Mouse (Mus musculus) forebrain, embryonic 10.5 days (tissue): Measurements from ENCODE around the gene Pigg. TPM values are rescaled to one million over a fixed set of nuclear protein-coding genes. Genes with fewer than 3 reads are reported as not detected.
"Not testable (repeated sequence)": the region's sequence is repeated elsewhere in the genome, so short reads cannot be mapped to it uniquely, and the experiment has no call there.

Experiments used
- DNase-seq: peaks from one replicate; pipeline ENCODE4 v3.0.0-alpha.2; 2017; ENCODE audit warnings: low spot score; ENCODE audit errors: extremely low spot score
- H3K27ac ChIP-seq: fragments of 300-500 bp; sonication (generic); 2 replicates; pipeline ENCODE4 v1.5.1; 2016; ENCODE audit warnings: mild to moderate bottlenecking
- H3K27me3 ChIP-seq: fragments of 300-500 bp; sonication (generic); 2 replicates; pipeline ENCODE4 v1.6.1; 2016; ENCODE audit warnings: mild to moderate bottlenecking; ENCODE audit not compliant: poor library complexity, severe bottlenecking
- H3K36me3 ChIP-seq: fragments of 300-500 bp; sonication (generic); replicated peaks from 2 replicates; pipeline ENCODE4 v1.6.1; 2016; ENCODE audit warnings: mild to moderate bottlenecking, moderate library complexity
- H3K4me1 ChIP-seq: fragments of 300-500 bp; sonication (generic); 2 replicates; pipeline ENCODE4 v1.6.1; 2016
- H3K4me3 ChIP-seq: fragments of 300-500 bp; sonication (generic); 2 replicates; pipeline ENCODE4 v1.5.1; 2016; ENCODE audit warnings: mild to moderate bottlenecking, moderate library complexity
- H3K9me3 ChIP-seq: fragments of 300-500 bp; sonication (generic); 2 replicates; pipeline ENCODE4 v1.6.1; 2016; ENCODE audit warnings: mild to moderate bottlenecking, moderate library complexity
- WGBS: fragments of 180-500 bp; shearing (Covaris S2); methylation state at CpG from one replicate; pipeline ENCODE4 v1.1.7; 2016; 5-methylcytosine and 5-hydroxymethylcytosine counted together
- polyA plus RNA-seq: library from polyadenylated mRNA; unstranded; fragments of >200 nt; fragmentation: Nextera tagmentation; extraction: Ambion mirVana; gene quantifications from 2 replicates; pipeline ENCODE4 v1.2.1, GENCODE M21; 2016

The Pigg gene
- polyA plus RNA-seq = 7.9 and 8.9 TPM in 2 replicates

DNA sequence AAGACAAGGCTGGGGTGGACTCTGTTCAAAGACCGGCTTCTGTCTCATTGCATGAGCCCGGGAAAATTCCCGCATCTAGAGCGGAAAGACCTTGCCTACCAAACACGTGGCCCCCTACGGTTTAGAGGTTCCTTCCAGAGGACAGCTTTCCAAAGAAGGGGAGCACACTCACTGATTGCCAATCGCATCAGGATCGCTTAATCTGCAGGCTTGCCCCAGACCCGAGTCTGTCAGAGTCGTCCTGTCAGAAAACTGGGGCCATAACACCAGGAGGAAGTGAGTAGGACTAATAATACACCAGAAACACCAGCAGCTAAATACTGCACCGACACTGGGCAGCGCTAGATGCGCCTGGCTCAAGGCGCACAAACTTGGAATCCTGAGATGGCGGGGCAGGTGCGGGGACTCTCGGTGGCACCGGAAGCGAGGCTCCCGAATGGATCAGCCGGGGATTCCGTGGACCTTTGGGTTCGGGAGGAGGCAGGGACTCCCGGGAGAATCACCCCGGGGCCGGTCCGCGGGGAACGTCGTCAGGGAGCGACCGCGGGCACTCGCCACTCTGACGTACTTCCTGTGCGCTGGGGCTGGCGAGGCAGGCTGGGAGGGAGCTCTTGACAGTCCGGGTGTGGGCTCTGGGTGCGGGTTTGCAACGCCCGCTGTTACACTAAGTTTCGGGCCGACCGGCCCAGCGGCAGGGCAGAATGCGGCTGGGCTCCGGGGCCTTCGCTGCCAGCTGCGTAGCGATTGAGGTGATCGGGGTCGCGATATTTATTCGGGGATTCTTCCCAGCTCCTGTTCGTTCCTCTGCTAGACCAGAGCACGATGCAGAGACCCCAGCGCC, at the start of gene Pigg:
Gene Pigg (plus strand): TSS at position 386 of the 841 bp plus-strand sequence.
- Histone ChIP-seq H3K27me3 (no peaks in the 10 kb centered on the region), H3K4me3 (peak within 1 kb of the TSS; percentile 88), H3K36me3 (peaks cover 2% of the 10 kb centered on the region), H3K4me1 (peaks cover 17% of the 10 kb centered on the region), H3K27ac (peak within 1 kb of the TSS; percentile 93), H3K9me3 (no peaks in the 10 kb centered on the region)
- peak; percentile 93 for DNase-seq
- under 1% methylated on average over 57 of the region's 57 CpGs for WGBS

DNA sequence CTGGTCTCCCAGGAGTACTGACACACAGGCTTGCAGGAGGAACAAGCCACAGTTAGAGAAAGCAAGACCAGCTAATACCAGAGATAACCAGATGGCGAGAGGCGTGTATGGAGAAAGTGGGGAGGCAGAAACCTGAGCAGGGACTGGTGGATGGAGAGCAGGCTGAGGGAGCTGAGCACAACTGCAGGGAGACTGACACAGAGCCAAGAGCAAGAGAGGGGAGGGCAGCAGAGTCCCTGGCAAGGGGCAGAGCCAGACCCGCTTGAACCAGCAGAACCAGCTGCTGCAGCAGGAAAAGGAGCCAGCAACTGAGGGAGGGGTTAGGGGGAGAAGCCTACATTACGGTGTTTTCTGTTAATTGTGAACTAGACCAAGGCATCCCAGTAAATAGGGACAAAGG, 49.7 kb upstream of the Pigg start:
- Histone ChIP-seq H3K27ac (no peak overlapping the region), H3K9me3 (no peaks in the 10 kb centered on the region), H3K36me3 (no peaks in the 10 kb centered on the region), H3K4me3 (no peak overlapping the region), H3K27me3 (no peaks in the 10 kb centered on the region), H3K4me1 (peaks cover under 1% of the 10 kb centered on the region)
- no peak for DNase-seq
- 49% methylated on average over 4 of the region's 4 CpGs for WGBS

DNA sequence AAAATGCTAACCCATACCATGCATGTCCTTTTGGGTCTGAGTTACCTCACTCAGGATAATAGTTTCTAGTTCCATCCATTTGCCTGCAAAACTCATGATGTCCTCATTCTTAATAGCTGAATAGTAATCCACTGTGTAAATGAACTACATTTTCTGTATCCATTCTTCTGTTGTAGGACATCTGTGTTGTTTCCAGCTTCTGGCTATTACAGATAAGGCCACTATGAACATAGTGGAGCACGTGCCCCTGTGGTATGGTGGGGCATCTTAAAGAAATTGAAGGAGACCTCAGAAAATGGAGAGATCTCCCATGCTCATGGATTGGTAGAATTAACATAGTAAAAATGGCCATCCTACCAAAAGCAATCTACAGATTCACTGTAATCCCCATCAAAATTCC, 48.6 kb upstream of the Pigg start:
- not testable (repeated sequence) for H3K9me3 ChIP-seq, DNase-seq, H3K4me3 ChIP-seq, H3K36me3 ChIP-seq, H3K27me3 ChIP-seq, H3K27ac ChIP-seq, H3K4me1 ChIP-seq
- WGBS = 76% methylated on average over 1 of the region's 1 CpGs

DNA sequence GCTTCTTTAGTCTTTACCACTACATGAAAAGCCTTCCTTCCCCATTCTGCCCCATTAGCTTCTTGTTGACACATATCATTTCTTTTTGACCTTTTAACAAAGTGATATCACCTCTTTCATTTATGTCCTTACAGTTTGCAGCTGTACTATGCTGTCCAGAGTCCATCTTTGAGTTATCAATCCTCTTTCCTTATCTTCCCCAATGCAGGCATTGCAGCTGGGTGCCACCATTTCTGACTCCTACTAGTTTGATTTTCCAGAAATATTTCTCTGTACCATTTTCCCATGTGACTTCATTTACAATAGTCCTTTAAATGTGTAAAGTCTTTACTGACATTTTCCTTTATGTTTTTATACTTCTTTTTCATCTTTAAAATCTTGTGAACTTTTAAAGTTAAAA, 45.4 kb upstream of the Pigg start:
- Histone ChIP-seq H3K27ac (no peak overlapping the region), H3K4me1 (peaks cover 30% of the 10 kb centered on the region), H3K4me3 (no peak overlapping the region), H3K27me3 (no peaks in the 10 kb centered on the region), H3K9me3 (no peaks in the 10 kb centered on the region), H3K36me3 (peaks cover 6% of the 10 kb centered on the region)
- no peak for DNase-seq

DNA sequence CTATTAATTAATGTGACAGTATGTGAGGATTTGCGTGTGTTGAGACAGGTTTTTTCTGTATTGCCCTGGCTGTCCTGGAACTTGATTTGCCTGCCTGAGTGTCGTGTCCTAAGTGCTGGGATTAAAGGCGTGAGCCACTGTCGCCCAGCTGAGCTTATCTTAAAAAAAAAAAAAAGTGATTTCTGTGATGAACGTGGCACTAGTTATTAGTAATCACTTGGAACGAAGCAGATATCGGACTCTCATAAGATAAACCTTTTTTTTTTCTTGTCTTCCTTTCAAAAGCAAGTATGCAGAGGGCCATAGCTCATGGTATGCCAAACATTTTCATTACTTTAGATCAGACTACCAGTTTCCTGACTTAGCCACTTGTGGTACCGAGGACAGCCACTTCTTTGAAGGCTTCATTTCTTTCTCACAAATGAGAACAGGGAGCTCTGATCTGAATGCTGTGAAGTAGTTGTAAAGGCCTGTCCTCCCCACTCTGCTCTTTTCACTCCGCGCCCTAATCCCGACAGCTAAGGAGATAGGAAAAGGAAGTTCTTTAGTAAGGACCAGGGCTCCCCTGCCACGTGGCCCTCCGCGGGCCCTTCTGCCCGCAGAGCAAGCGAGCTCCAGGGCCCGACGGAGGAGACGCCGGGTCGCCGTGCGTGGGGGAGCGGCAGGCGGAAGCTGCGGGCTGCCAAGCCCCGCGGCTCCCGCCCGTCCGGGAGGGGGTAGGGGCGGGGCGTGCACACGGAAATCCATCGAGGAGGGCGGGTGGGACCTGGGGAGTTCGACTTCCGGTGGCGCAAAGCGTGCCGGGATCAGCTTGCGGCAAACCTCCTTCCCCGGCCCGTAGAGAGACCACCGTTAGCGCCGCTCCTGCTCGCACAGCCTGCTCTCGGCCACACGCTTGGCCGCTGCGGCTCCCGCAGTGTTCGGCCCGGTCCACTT, 44.0 kb upstream of the Pigg start, which contains the start of gene Dr1:
Gene Dr1 (plus strand): TSS at position 771 of the 936 bp plus-strand sequence.
- 3% methylated on average over 55 of the region's 55 CpGs for WGBS

DNA sequence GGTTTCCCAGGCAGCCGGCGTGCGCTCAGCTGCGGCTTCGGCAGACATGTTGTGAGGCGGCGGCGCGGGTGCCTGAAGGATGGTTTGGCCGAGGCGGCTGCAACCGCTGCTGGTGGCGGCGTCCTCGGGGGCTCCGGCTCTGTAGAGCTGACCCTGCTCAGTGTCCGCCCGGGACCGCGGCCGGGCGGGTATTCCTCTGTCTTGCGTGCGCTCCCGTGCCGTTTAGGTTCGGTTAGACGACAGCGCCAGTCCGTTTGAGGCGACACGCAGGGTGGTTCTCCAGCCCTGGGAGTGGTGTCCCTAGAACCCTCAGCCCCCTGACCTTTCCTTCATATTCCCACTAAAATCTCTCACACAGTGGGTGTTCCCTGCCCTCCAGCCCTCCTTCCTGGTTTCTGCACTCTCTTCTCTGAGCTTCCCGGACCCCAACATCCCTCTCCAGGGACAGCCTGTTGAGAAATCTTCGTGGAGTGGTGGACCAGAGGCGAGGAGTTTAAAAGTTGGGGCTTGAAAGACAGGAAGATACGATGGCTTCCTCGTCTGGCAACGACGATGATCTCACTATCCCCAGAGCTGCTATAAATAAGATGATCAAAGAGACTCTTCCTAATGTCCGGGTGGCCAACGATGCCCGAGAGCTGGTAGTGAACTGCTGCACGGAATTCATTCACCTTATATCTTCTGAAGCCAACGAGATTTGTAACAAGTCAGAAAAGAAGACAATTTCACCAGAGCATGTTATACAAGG, 43.2 kb upstream of the Pigg start:
- Histone ChIP-seq H3K36me3 (peaks cover 28% of the 10 kb centered on the region), H3K4me1 (peaks cover 30% of the 10 kb centered on the region), H3K27me3 (no peaks in the 10 kb centered on the region), H3K27ac (peak overlapping the region; percentile 96), H3K4me3 (peak overlapping the region; percentile 94), H3K9me3 (no peaks in the 10 kb centered on the region)
- WGBS = under 1% methylated on average over 44 of the region's 44 CpGs
- no peak for DNase-seq

More for the DNA sequence above, 44.0 kb upstream of the Pigg start, which contains the start of gene Dr1:
- H3K27me3 ChIP-seq = no peaks in the 10 kb centered on the region
- peaks cover 21% of the 10 kb centered on the region for H3K36me3 ChIP-seq
- H3K27ac ChIP-seq = peak within 1 kb of the TSS; percentile 96
- H3K4me3 ChIP-seq = peak within 1 kb of the TSS; percentile 94
- no peaks in the 10 kb centered on the region for H3K9me3 ChIP-seq
- peaks cover 30% of the 10 kb centered on the region for H3K4me1 ChIP-seq
- DNase-seq = peak; percentile 89

DNA sequence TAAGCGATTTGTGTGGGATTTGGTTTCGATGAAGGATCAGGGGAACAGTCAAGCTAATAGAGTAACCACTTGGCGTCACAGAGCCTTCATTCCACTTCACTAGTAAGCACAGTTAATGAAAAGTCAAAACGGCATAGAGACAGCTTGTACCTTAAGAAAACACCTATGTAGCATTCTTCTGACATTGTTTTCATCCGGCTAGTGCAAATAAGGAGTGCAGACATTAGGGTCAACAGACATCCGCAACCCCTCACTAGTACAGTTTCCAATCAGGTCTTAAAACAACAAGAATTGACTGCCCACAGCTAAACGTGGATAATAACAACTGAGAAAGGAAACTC, 42.6 kb upstream of the Pigg start:
- Histone ChIP-seq H3K36me3 (peaks cover 30% of the 10 kb centered on the region), H3K4me1 (peaks cover 30% of the 10 kb centered on the region), H3K27me3 (no peaks in the 10 kb centered on the region), H3K9me3 (no peaks in the 10 kb centered on the region), H3K27ac (peak overlapping the region; percentile 96; the same call in 1 of the 2 replicates), H3K4me3 (peak overlapping the region; percentile 94)
- DNase-seq = no peak
- 24% methylated on average over 7 of the region's 7 CpGs for WGBS

DNA sequence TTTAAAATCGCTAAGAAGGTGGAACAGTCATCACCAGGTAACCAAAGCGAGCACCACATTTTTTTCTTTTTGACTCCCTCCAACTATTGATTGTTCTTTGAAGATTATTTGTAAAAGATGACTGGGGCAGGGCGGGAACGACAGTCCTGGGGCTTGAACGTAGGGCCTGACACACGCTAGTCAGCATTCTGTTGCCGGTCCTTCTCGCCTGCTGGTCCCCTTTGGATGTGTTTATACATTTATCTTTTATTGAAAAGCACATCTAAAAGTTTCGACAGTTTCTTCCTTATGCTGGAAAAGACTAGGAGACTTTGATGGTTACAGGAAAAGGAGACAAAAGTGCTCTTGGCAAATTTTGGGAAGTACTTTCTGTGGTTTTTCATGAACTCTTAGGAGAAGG, 42.0 kb upstream of the Pigg start:
- Histone ChIP-seq H3K36me3 (peaks cover 36% of the 10 kb centered on the region), H3K4me1 (peaks cover 30% of the 10 kb centered on the region), H3K27ac (no peak overlapping the region), H3K4me3 (peak overlapping the region; percentile 94), H3K9me3 (no peaks in the 10 kb centered on the region), H3K27me3 (no peaks in the 10 kb centered on the region)
- DNase-seq = no peak
- WGBS = 64% methylated on average over 9 of the region's 9 CpGs

DNA sequence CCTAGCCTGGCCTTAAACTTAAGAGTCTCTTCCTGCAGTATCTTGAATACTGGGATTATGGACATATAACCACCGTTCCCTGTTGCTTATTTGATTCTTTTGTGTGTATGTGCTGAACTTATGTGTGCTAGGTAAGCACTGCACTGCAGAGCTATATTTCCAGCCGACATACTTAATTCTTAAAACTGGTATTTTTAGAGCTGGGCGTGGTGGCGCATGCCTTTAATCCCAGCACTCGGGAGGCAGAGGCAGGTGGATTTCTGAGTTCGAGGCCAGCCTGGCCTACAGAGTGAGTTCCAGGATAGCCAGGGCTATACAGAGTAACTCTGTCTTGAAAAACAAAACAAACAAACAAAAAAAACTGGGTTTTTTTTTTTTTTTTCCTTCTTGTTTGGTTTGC, 41.1 kb upstream of the Pigg start:
- H3K4me3 ChIP-seq = peak overlapping the region; percentile 94
- H3K4me1 ChIP-seq = peaks cover 30% of the 10 kb centered on the region
- WGBS = 93% methylated on average over 6 of the region's 6 CpGs
- DNase-seq, H3K27ac ChIP-seq, H3K9me3 ChIP-seq, H3K27me3 ChIP-seq: not testable (repeated sequence)
- H3K36me3 ChIP-seq = peaks cover 45% of the 10 kb centered on the region

DNA sequence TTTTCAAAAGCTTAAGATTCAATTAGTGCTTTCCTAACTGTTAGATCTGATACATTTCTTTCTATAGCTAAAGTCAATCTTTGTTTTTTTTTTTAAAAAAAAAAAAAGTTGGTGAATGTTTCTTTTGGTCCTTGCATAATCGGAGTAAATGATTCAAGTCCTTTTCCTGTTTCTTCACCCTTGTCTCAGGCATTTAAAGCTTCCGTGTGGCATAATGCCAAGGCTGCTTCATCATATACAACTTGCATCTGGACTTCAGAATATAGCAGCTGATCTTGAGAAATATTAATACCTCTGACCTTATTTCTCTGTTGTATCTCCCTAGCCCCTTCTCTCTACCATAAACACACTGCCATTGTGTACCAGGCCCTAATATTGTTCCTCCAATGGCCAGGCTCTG, 25.5 kb upstream of the Pigg start:
- Histone ChIP-seq H3K36me3 (0 out of 2 replicates have a peak, but pooled peaks cover 3% of the 10 kb centered on the region), H3K4me1 (no peaks in the 10 kb centered on the region), H3K9me3 (0 out of 2 replicates have a peak, but pooled peaks cover 3% of the 10 kb centered on the region), H3K27me3 (no peaks in the 10 kb centered on the region), H3K27ac (no peak overlapping the region), H3K4me3 (no peak overlapping the region)
- DNase-seq = no peak
- WGBS = 92% methylated on average over 2 of the region's 2 CpGs

DNA sequence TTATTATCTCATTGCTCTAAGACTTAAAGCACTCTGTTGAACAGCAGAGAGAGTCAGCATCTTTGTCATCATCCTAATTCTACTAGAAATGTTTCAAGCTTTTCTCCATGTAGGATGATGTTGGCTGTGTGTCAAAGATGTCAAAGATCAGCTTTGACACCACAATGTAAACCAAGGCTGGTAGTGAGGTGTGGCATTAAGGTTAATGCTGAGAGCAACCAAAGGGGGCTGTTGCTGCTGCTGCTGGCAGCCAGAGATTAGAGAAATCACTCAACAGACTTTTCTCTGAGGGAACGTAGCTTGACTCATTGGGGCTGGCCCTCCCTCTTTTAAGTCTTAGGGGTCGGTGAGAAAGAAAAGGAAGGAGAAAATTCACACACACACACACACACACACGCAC, 10.8 kb upstream of the Pigg start:
- H3K4me3 ChIP-seq = no peak overlapping the region
- 51% methylated on average over 3 of the region's 3 CpGs for WGBS
- DNase-seq = no peak
- H3K4me1 ChIP-seq = 0 out of 2 replicates have a peak, but pooled peaks cover 4% of the 10 kb centered on the region
- no peaks in the 10 kb centered on the region for H3K27me3 ChIP-seq
- H3K36me3 ChIP-seq = no peaks in the 10 kb centered on the region
- no peak overlapping the region for H3K27ac ChIP-seq
- no peaks in the 10 kb centered on the region for H3K9me3 ChIP-seq
